Mouse (Mus musculus) layer of hippocampus, adult 18-20 months (tissue): ENCODE data around the gene Slc35e3. TPM values are rescaled to one million over a fixed set of nuclear protein-coding genes. Genes with fewer than 3 reads are reported as not detected.
"Not testable (repeated sequence)": the region's sequence is repeated elsewhere in the genome, so short reads cannot be mapped to it uniquely, and the experiment has no call there.

ENCODE experiments used
- DNase-seq, 2 experiments: peaks; one replicate each; pipeline ENCODE4 v3.0.0; 2022; ENCODE audit warnings: low spot score in 2 of 2
- total RNA-seq, 2 experiments: library from RNA; stranded (reverse); gene quantifications; 2 replicates each; pipeline ENCODE4 v1.2.3; 2021

Gene Slc35e3
- total RNA-seq, 2 experiments from 2014 or later = 31.1 to 32.5 TPM

DNA sequence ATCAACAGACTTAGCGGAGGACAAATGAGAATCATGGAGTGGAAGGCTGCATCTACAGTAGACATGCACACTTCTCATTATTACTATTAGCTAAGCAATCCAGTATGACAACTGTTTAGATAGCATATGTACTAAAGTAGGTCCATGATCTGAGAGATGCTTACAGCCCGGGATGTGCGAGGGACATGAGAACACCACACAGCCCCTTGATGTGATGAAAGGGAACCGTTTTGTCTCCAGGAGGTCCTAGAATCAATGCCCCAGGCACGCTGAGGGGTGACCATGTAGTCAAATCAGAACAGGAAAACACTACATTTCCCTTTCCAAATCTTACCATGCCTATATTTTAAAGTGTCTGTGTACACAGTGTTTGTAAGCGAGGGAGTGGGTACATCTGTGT lies 5.6 kb upstream of the Slc35e3 start:
- no peak for DNase-seq

DNA sequence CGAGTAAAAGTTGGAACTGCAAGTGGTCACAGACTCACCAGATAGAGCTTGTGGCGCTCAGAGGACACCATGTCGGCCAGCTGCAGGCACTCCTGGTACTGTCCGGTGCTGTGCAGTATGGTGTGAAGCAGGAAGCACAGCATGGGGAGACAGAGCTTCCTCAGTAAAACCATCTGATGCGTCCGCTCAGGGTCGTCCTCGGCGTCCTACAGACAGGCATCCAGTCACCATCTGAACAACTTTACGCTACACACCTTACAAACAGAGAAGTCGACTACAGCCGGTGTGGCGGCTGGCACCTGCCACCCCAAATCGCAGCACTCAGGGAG lies 5.1 kb upstream of the Slc35e3 start:
- DNase-seq = no peak

DNA sequence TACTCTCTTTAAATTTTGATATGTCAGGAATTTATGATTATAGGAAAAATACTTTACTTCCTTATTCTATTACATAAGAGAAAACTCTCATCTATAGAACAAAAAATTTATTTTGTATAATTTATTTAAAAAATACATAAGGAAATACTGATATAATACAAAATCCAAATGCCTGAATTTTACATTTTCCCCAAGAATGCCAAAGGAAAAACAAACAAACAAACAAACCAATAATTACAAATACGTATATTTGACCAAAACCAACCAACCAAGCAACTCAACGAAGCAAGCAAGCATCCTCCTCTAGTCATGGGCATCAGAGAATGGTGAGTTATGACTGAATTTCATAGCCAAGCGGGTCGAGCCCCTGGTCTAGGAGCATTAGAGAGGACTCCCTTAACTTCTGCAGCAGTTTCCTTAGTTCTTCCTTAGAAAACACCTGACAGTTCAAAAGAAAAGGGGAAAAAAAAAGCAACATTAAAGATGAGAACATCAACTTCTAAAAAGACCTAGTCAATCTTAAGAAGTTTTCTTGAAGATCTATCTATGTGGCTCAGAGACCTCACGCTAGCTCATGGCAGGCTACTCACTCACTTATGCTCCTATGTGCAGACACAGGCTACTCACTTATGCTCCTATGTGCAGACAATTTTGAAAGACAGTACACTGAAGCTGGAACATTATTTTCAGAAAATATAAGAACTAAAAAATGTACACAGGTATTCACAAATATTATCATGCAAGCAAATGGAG lies 4.5 kb upstream of the Slc35e3 start:
- DNase-seq = no peak

DNA sequence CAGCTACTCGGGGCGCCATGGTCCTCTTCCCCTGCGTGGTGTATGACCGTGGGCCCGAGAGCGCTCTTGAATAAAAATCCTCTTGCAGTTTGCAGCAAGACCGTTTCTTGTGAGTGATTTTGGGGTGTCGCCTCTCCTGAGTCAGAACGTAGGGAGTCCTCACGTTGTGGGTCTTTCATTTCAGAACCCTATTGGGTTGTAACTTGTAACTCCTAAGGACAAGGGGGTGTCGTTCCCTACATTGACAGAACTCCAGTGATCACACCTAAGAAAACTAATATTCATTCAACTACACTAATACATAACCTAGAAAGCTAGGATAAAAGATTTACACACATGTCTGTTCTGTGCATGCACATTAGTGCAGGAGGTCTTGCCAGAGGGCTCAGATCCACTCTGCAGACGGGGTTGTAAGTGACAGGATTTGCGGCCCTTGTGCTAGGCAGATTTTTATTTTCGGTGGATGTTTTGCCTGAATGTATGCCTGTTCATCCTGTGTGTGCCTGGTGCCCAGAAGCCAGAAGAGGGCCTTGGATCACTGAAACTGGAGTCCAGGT lies 3.7 kb upstream of the Slc35e3 start:
- DNase-seq = no peak

DNA sequence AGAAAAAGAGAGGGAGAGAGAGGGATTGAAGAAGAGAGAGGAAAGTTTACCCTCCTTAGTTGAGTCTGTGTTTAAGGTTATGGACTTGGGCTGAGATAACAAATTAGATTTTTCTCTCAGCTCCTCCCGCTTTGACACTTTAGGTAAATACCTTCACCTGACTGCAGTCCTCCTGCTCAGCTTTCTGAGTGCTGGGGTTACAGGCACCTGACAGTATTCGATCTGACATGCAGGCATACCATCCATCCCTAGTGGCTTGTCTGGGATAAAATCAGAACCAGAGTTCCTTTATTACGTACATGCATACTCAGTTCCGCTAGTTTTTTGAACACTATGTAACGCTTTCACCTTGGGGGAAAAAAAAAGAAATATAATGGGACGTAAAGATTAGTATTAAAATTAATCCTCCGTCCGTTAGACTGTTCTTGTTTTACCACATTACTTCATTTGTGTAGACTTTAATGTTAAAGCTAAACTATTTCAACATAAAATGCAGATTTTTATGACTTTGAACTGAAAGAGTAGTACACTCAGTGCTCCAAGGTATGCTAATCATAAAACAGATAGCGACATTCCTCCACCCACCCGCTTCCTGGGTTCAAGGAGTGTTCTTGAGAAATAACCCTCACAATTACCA lies 3.0 kb upstream of the Slc35e3 start:
- no peak for DNase-seq

DNA sequence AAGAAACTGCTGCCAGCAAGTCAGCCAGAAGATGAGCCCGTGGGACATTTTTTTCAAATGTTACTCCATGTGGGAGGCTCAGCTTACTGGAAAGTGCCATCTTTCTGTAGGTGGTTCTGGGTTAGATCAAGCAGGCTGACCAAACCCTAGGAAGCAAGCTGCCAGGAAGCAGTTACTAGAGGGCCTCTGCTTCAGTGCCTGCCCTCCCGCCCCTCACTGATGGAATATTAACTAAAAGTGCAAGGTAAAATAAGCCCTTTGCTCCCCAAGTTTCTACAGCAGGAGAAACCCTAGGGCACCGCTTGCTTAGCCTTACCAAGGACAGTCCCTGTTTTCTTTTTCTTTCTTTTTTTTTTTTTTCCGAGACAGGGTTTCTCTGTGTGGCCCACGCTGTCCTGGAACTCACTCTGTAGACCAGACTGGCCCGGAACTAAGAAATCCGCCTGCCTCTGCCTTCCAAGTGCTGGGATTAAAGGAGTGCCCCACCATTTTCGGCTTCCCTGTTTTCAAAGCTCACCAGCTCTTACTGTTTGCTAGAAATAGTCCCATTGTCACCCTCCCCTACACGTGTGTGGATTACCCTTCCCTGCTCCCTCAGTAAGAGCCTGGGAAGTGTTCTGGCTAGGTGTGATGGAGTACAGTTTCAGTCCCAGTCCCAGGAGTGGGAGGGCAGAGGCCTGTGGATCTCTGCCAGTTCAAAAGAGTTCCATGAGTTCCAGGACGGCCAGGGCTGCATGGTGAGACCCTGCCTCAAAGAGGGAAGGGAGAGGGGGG lies 2.3 kb upstream of the Slc35e3 start:
- DNase-seq = no peak

DNA sequence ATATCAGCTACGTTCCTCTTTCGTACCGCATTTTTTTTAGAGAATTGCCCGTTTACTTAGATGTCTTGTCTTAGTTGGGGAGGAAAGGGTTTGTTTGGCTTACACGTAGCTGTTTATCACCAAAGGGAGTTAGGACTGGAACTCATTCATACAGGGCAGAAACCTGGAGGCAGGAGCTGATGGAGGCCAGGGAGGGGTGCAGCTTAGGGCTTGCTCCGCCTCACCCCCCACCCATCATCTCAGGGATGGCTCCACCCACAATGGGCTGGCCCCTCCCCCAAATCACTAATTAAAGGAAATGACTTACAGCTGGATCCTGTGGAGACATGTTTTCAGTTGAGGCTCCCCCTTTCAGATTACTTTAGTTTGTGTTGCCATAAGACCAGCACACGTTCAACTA lies 1.5 kb upstream of the Slc35e3 start:
- no peak for DNase-seq

DNA sequence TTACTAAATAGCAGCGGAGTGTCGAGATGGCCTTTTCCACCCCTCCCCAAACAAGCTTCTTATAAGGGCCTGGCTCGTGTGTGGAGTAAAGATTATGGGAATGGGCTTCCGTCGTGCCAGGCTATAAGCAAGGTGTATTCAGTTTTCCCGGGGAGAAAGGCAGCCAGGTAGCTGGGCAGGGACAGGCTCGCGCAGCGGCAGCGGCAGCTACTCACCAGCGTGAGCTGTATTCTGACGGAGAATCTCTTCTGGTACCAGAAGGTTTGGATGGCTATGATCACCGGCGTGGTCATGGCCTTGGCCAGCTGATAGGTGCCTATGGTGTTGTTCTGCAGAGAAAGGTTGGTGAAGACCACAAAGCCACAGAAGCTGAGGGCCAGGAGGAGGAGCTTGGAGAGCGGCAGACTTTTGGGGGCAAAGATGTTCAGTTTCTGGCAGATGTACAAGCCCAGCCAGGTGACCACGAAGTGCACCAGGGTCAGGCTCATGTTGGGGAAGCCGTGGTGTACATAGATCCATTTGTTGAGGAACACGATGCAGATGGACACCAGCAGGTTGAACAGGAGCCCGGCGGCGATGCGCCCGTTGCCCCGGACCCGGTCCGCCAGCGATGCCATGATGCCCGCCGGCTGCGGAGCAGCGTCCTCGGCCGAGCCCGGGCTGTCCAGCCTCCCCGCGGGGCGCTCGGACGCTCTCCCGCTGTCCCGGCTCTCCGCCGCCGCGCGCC lies 432 bp downstream of the Slc35e3 start:
- DNase-seq = not testable (repeated sequence)

DNA sequence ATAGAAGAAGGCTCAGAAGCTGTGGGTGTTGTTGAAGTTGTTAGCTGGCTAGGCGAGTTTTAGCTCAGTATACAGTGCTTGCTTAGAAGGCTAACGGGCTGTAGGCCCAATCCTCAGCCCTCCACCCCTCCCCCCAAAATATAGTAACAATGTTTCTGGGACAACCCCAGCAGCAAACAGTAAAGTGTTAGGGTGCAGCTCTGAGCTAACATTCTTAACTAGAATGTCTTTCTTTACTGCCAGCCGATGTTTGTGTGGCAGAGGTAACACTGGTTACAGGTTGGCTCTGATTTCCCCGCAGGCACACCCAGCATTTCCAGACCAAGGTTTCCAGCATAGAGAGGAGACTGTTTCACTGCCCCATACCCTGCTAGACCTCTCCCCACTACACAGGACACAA lies 2.2 kb downstream of the Slc35e3 start:
- DNase-seq = no peak

DNA sequence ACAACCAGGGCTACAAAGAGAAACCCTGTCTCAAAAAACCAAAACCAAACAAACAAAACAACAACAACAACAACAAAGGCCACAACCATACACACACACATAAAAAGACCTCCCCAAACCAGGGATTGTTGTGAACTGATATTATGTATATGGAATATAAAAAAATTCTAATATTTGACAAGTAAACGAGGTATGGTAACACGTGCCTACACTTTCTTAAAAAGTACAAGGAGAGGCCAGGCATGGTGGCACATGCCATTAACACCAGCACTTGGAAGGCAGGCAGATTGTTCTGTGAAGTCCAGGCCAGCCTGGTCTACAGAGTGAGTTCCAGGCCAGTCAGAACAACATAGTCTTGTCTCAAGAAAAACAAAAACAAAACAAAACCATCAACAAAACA lies 3.0 kb downstream of the Slc35e3 start:
- DNase-seq = no peak

DNA sequence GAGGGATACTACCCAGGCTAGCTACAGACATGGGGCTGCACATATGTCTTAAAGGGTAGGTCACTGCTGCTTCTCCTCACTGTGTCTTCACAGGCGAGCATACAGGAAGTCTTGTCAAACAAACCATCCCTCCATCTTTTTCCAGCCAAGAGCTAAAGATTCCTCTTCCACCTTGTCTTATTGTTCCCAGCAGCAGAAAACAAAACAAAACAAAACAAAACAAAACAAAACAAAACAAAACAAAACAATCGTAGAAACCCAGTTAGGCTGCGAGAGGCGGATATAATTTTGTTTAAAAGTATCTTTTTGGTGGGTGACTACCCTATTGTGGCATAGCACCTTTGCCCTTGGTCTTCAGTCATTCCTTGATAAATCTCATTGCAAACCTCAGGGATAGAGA lies 3.5 kb downstream of the Slc35e3 start:
- DNase-seq = no peak

DNA sequence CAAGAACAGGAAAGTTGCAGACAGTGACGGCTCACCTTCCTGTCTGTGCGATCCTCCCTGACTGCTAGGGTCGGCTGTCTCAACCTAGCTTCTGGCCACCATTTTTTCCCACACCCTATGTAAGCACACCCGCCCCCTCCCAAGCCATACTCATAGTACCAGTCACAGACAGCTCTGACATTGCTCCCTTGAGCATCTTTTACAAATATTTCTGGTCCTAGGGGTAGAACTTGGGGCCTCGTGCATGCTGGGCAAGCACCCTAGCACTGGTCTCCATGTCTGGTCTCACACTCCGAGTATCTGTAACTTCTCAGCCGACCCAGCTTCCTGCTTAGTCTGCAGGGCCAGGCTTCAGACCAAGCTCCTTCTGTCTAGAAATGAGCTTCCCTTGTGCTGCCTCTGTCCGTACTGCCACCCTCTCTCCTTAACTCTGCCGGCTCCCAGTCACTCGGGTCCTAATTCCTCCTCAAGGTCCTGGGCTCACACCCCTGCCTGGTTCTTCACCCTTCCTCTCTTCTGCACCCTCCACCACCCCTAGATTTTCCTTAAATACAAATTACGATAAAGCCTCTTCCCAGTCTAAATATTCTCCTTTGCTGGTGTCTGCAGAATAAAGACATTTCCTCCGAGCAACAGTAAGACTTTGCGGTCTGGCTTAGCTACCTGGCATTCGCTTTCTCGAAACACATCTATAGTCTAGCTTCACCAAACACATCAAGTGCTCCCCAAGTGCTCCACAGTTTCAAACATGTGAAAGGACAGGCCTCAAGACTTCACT lies 4.3 kb downstream of the Slc35e3 start:
- no peak for DNase-seq

DNA sequence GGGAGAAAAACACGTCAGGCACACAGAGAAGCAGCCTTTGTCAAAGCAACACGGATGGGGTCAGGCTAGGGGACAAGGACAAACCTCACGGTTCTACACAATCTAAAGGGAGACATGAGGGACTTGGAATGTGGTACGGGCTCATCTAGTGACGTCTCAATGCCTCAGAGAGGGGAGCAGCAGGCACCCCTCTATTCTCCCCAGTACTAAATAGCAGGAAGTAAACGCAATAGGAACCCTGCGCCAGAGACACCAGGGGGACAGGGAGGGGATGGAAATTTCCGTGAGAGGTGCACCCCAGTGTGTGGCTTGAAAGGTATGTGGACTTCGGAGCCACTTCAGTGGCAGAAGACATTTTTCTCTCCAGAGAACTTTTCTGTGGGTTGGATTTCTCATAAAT lies 5.2 kb downstream of the Slc35e3 start:
- DNase-seq = no peak

DNA sequence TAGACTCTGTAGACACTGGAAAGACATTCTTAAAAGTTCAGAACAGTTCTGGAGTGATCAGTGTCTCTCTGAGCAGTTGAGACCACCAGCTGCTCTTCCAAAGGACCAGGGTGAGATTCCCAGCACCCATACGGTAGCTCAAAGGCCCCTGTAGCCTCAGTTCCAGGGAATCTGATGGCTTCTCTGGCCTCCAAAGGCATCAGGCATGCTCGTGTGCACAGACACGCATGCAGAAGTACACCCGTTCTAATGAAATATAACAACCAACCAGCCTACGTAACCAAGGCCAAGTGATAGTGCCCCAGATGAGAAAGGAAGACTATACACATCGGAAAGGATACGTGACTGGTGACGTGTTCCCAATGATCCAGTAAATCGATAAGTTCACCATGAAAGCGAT lies 6.0 kb downstream of the Slc35e3 start:
- DNase-seq = no peak

DNA sequence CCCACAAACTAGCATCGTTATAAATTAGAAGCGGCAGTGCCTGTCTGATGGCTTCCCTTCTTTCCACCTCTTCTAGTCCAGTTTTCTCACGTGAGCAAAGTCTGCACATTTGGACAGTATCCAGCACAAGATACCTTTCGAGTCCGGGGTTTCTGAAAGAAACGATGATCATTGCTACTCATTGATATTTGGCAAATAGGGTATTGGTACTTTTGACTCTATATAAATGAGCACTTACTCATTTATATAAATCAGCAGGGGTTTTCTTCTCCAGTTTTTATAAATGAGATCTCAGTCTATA lies 6.6 kb downstream of the Slc35e3 start:
- DNase-seq = no peak

DNA sequence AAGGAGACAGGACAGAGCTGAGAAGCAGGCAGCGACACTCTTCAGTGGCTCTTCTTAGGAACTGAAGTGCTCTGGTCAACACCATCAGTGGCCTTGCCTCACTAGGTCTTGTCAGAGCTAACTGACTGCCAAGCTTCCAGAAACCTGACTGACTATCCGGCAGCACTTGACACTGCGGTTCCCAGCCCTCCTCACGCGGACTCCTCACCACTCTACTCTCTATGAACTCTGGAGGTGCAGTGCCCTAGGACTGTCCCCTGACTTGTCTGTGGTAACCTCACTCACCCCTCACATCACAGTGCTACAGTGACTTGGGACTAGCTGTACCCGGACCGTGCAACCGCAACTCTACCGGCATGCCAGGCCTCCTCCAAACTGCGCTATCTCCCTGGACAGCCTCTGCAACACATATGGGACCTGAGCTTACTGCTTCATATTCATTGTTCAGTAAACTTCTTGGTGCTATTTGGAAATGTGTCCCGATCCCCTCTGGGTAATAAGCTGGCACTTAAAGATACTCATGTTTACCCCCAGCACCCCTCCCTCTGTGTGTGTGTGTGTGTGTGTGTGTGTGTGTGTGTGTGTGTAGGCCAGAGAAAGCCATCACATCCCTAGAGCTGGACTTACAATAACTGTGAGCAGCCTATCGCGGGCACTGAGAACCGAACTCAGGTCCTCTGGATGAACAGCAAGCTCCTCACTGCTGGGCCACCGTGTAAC lies 7.1 kb downstream of the Slc35e3 start:
- DNase-seq = no peak

DNA sequence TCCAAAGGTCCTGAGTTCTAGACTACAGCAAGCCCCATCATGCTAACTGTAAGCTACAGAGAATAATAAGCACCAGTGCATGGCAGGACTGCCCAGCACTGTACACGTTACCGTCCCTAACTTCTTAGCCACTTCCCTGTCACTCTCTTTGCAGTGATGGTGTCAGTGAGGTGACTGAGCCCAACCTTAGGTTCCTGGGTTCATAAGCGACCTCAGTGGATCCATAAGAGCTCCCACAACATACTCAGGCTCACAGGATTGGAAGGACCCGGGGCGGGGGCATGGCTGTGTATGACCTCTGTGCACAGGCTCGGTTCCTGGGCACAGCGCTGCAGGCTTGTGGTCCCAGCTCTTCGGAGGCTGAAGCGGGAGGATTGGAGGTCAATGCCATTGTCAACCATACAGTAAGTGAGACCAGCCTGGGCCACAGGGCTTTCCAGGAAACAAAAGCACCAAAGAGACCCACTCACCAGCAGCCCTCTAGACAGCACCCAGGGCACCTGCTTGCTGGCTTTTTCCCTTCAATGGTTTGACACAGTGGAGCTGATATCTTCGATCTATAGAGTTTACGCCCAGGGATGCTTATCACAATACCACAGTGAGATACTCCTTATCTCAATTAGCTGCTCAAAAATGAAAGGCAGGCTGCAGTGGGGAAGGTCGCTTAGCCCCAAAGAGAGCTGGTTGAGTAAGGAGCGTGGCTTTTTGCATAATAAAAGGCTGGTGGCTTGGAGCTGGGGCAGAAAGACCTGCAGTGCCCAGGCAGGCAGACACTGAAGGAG lies 7.8 kb downstream of the Slc35e3 start:
- no peak for DNase-seq

DNA sequence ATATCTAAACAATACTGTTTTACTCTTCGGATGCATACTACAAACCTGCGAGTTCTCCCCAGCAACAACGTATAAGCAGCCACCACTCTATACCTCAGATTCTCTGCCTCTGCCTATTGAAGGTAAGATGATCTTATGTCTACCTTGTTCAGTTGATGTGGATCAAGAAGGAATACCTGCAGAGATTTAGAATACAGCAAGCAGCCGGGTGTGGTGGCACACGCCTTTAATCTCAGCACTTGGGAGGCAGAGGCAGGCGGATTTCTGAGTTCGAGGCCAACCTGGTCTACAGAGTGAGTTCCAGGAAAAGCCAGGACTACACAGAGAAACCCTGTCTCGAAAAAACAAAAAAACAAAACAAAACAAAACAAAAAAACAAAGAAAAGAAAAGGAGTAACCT lies 8.7 kb downstream of the Slc35e3 start:
- not testable (repeated sequence) for DNase-seq

DNA sequence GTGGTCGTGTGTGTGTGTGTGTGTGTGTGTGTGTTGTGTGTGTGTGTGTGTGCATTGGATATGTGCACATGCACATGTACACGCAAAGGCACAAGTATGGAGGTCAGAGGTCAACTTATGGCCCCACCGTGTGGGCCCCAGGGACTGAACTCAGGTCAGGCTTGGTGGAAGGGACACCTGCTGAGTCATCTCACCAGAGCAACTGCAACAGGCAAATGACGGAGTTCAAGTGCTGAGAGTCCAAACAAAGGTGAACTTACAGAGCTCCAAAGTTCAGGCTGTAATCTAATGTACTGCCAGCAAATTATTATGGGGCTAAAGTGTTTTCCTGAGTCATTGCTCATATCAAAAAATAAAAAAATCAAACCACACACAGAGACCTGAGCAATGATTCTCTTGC lies 9.1 kb downstream of the Slc35e3 start:
- DNase-seq = no peak

DNA sequence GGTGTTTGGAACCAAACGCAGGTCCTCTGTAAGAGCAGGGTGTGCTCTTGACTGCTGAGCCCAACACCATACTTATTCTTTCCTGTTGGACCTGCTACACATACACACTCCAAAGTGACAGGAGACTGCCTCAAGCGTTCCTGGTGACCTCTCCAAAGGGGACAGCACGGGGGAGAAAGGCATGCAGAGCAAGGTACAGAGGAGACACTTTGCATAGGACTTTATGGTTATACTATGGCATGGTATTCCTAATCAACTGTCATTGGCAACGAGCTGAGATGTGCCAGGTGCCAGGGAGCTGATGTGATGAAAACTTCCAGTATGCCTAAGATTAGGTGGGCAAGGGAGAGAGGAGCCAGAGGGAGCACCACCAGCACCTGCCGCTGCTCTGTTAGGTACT lies 9.6 kb downstream of the Slc35e3 start:
- DNase-seq = no peak
